Mouse (Mus musculus) bone marrow macrophage, adult 2 months (primary cell): ENCODE measurements at regions not wholly inside any gene's neighbourhood (a gene's known extent, or its start where the extent isn't known, plus 50 kb on each side); places are given as distances from the start of the nearest gene placed in this dataset.

Source experiments
- CTCF ChIP-seq: IDR thresholded peaks from 2 replicates; pipeline ENCODE4 v1.5.1; 2012; ENCODE audit warnings: low read depth, mild to moderate bottlenecking, low read length, moderate library complexity
- POLR2A ChIP-seq: IDR thresholded peaks from 2 replicates; pipeline ENCODE4 v1.6.1; 2012; ENCODE audit warnings: mild to moderate bottlenecking, low read depth, low read length, borderline replicate concordance

DNA sequence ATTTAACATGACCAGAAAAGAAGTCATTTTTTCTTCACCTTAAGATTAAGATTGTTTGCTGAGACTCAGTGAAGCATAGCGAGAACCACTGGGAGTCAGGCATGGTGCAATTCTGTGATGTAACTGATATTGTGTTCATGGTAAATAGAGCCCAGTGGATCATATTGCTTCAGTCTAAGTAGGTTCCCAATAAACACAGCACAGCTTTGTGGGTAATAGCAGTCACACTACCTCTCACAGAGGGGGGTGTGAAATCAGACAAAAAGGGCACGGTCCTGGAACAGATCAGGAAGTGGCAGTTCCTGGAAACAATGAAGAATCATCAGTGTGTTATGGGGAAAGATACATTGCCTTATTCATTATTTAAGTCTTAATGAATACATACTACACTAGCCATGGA, 84.1 kb upstream of the Nampt start:
- TF ChIP-seq CTCF (no peak), POLR2A (no peak)
